Mouse (Mus musculus) bone marrow, adult 2 months (tissue): ENCODE data around the gene Syk.

ENCODE experiments used
- CTCF ChIP-seq: fragments of 200-500 bp; IDR thresholded peaks from 2 replicates; pipeline ENCODE4 v1.5.1; 2011; ENCODE audit warnings: low read length, control low read depth; ENCODE audit not compliant: control insufficient read depth, insufficient read depth
- POLR2A ChIP-seq: fragments of 200-500 bp; IDR thresholded peaks from 2 replicates; pipeline ENCODE4 v1.6.1; 2011; ENCODE audit warnings: low read depth, mild to moderate bottlenecking, control low read depth, low read length, borderline replicate concordance; ENCODE audit not compliant: control insufficient read depth

GRCm38 (mm10) chr13:52613266-52613665, 30.3 kb downstream of the Syk start:
- TF ChIP-seq CTCF: no peak
- TF ChIP-seq POLR2A: no peak
